Mouse (Mus musculus): Measurements from ENCODE around the gene Ybx2.
"Not testable (repeated sequence)": the region's sequence is repeated elsewhere in the genome, so short reads cannot be mapped to it uniquely, and the experiment has no call there.

The Ybx2 gene

GRCm38 (mm10) chr11:69936714-69937347 lies 1.2 kb downstream of the Ybx2 start:
- DNase-seq, result peak; percentile 93

- DNase-seq, result peak; percentile 97
Observed at GRCm38 (mm10) chr11:69937385-69937784, 1.8 kb downstream of the Ybx2 start.

DNA sequence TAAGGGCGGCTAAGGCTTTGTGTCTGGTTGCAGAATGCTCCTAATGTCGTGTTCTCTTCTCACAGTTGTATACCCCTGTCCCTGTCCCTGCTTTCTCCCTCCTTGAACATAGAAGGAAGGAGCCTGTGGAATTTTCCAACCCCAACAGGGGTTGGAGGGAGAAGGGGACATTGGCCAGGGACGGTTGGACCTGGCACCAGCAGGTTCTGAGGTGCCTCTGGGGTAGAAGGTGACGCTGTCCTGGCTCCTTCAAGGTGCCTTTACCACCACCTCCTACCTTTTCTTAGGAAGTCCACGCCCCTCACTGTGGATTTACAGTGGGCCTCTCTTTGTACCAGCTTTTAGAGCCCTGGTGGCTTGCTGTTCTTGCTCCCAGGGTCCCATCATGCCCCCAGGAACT lies 2.2 kb downstream of the Ybx2 start:
- DNase-seq, result no peak

DNA sequence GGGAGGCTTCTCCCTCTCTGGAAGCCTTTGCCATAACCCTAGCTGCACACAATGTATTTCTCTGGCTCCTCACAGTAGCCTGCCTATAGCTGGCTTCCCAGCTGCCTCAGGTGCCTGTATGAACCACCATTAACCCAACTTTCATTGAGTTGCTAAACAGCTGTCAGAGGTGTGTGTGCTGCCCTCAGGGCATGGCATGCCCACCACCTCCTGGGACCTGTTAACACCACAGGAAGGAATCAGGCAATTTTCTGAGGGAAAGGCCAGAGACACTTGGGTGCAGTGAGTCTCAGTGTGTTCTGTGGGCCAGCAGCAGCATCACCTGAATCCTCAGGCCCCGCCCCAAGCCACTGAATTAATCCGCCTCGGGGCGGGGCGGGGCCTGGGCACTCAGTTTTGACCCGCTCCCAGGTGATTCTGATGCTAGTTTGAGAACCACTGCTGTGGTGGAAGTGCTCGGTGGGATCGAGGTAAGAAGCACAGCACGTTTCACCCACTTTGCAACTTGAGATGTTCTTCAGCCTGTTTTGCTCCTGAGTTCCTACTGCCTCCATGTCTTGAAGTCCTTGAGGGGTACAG lies 2.9 kb downstream of the Ybx2 start:
- peak; percentile 92 for DNase-seq

DNA sequence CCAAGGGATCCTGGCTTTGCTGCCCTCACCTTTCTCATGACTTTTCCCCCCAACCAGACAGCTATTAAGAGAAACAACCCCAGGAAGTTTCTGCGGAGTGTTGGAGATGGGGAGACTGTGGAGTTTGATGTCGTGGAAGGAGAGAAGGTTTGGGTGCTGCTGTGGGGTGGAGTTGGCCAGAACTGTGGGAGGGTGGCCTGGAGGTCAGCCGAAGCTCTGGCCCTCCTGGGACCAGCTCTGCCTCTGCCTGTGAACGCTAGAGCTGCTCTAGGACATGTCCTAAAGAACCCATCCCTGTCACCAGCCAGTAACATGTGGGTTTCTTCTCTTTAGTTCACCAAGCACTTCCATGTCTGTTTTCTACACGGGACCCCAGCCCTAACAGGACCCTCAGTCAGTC lies 3.6 kb downstream of the Ybx2 start:
- peak; percentile 94 for DNase-seq

DNA sequence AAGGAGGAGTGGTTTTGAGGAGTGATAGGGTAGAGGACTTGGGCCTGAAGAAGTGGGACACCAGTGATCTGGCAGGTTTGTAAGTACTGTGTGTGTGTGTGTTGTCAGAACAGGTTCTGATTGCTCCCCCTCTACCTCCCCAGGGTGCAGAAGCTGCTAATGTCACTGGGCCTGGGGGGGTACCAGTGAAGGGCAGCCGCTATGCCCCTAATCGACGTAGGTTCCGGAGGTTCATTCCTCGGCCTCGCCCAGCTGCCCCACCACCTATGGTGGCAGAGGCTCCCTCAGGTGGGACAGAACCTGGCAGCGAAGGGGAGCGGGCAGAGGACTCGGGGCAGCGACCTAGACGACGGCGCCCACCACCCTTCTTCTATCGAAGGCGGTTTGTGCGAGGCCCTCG lies 4.1 kb downstream of the Ybx2 start:
- peak; percentile 91 for DNase-seq

DNA sequence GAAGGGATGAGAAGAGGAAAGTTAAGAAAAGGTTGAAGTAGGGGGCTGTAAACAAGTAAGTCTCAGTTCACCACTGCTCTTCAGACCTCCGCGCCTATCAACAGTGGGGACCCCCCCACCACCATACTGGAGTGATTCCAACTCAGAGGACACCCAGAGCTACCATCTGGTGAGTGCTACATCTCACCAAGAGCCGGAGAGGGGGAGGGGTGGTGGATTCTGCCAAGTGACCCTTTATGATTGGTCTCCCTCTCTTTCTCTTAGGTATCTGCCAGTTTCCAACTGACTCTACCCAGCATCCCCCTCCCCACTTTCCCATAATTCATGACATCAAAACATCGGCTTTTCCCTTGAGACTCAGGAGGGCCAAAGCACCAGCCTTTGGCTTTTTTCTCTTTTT lies 5.4 kb downstream of the Ybx2 start:
- peak; percentile 90 for DNase-seq

DNA sequence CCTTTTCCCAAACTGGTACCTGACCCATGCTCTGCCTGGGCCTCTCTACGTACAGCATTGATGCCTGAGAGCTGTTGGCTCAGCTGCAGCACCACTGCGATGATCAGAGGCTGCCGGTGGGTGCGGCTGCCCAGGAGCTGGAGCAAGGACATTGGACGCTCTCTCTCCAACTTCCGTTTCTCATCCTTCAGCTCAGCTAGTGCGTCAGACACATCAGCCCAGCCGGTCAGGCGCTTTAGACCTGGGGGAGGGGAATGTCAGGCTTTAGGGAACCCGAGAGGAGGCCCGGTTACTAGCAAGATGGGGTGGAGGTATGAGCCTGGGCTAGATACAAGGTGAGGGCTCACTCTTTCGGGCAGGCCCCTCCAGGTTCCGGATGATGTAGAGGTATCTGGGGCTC lies 9.6 kb downstream of the Ybx2 start:
- DNase-seq, result no peak

DNA sequence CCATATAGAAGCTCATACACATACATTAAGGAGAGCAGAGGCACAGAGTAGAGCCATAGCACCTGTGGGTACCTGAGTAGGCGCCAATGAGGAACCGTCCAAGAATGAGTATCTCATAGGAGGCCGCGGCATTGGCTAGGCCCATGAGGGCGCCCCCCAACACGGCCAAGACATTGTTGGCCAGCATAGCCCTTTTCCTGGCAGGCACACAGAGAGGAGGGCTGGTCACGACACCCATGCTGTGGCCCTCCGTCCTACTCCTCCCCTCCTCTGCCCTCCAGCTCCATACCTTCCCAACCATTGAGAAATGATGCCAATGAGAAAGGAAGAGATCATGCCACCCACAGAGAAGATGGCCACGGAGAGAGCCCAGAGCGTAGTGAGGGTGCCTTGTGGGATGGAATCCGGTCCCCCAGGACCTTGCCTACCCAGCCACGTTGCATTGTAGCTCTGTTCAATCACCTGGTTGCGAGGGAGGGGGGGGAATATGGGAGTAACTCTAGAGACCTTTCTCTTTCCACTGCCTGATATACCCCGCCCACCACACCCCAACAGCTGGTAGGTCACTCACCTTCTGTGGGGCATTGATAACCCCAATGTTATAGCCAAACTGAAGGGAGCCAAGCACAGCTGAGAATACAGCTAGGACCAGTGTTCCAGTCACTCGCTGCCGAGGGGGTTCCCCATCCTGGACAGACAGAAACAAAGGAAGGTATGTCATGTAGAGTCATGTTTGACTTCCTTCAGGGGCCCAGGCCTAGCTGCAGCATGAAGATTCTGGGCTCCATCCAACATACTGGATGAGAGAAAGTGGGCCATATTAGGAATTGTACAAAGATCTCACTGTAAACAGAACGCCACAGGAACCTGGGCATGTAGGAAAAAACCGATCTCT lies 10.6 kb downstream of the Ybx2 start:
- DNase-seq, result peak; percentile 93

DNA sequence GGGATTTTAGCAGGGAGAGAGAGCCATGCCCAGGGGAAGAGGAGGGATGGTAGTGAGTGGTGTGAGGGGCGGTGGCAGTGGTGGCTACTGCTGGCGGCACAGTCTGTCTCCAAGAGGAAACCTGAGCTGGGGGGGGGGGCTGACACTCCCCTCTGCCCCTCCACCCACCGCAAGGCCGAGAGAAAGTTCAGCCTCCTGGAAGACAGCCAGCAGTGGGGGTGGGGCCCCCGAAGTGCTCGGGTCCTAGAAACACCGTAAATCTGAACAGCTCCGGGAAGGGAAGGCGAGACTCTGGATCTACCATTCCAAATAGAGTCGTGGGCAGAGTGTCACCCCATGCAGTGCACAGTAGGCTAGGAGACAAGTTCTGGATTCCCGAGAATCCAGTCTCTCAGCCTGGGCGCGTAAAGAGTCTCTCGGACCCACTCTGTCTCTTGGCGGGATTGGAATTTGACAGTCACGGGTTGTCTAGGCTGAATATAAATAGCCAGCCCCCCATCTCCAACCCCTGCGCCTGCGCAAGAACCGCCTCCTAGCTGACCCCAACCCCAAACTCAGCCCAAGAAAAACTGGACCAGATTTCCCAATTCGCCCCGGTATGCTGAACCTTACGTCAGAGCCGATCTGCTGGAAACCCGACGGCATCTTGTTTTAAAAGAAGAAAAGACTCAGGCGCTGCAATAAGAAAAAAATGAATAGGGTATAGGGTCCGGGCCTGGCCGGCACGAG lies 11.9 kb downstream of the Ybx2 start:
- peak; percentile 98 for DNase-seq

GRCm38 (mm10) chr11:69948066-69948762 lies 12.6 kb downstream of the Ybx2 start, which contains the start of gene Slc2a4:
Gene Slc2a4, minus strand, starts transcription at chr11:69948188.
- DNase-seq, result peak; percentile 99

DNA sequence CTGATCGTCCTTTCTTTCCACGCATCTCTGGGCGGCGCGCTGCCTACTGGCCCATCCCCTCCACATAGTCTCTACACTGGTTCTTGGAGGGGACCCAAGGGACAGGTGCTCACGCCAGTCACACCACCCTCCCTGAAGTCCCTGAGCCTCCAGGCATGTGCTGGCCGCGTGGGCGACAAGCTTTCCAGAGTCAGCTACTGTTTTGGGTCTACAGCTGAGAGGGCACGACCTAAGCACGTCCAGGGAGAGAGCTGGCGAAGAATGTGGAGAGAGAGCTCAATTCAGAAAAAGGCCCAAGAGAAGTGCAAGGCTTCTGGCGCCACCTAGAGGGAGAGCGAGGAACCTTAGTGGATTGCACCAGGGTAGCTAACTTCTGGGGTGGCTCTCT lies 13.2 kb downstream of the Ybx2 start:
- DNase-seq, result peak; percentile 99

DNA sequence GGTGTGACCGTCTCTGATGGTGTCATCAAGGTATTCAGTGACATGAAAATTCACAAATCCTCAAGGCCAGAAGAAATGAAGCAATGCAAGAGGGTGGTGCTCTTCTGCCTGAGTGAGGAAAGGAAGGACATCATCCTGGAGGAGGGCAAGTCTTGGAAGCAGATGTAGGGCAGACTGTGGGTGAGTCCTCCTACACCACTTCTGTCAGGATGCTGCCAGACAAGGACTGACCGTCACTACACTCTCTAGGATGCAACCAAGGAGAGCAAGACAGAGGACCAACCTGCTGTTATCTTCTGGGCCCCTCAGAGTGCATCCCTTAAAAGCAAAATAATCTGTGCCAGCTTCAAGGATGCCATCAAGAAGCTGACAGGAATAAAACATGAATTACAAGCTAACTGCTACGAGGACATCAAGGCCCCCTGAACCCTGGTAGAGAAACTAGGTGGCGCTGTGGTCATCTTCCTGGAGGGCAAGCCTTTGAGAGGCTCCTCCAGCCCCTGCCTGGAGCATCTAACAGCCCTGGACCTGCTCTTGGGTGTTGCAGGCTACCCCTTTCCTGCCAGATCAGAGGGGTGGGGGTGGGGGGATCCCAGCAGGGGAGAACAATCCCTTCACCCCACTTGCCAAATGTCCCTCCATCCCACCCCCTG lies 15.3 kb downstream of the Ybx2 start:
- DNase-seq, result peak; percentile 76

GRCm38 (mm10) chr11:69952274-69952673 lies 16.7 kb downstream of the Ybx2 start:
- no peak for DNase-seq

DNA sequence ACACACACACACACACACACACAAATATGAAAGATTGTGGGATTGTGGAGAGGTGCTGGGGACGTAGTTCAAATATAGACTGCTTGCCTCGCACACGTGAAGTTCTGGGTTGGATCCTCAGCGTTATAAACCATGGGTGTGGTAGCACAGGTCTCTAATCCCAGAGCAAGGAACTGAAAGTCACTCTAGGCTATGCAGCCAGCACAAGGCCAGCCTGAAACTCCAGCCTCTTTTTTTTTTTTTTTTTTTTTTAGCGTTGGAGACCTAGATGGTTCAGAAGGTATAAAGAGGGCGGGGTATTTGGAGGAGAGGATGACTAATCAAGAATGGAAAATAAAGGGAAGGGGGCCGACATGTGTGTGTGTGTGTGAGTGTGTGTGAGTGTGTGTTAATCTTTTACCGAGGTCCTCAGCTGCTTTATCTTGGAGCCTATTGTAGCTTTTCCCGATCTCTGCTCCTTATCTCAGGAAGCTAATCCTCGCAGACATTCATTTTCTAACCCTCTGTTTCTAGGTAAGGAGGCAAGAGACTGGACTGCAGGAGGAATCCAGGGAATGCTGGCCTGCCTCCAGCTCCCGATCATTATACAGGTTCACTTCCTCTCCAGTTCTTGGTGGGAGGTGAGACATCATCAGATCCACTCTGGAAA lies 17.8 kb downstream of the Ybx2 start:
- DNase-seq, result no peak

GRCm38 (mm10) chr11:69955618-69956017 lies 20.0 kb downstream of the Ybx2 start:
- not testable (repeated sequence) for DNase-seq

GRCm38 (mm10) chr11:69956218-69956617 lies 20.6 kb downstream of the Ybx2 start:
- no peak for DNase-seq

DNA sequence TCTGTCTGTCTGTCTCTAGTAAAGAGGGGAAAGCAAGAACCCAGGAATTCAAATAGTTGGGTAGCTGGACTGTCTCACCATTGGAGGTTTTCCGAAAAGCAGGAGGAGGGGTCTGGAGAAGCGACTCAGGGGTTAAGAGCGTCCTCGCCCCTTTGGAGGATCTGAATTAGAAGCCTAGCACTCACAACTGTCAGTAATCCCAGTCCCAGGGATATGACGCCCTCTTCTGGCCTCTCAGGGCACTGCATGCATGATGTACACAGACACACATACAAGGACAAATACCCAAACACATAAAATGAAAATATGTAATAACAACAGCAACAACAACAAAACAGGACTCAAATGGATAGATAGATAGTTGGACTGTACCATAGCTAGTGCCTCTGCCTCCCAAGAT lies 25.0 kb downstream of the Ybx2 start:
- no peak for DNase-seq

DNA sequence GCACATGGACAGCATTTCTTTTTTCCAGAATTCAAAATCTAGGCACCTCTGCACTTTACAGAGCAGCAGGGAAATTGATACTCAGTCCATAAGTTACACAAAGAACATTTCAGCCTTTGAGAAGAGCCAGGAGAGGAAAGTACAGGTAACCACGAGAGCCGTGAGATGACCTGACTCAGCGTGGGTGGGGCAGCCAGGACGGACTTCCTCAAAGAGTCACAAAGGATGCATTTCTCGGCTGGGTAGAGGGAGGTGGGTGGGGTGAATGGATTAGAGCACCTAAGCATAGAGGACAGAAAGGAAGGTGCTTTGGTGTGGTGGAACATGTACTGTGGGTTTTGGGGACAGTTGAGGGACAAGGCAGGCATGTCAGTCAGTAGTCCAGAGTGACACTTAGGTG lies 26.2 kb downstream of the Ybx2 start:
- no peak for DNase-seq

DNA sequence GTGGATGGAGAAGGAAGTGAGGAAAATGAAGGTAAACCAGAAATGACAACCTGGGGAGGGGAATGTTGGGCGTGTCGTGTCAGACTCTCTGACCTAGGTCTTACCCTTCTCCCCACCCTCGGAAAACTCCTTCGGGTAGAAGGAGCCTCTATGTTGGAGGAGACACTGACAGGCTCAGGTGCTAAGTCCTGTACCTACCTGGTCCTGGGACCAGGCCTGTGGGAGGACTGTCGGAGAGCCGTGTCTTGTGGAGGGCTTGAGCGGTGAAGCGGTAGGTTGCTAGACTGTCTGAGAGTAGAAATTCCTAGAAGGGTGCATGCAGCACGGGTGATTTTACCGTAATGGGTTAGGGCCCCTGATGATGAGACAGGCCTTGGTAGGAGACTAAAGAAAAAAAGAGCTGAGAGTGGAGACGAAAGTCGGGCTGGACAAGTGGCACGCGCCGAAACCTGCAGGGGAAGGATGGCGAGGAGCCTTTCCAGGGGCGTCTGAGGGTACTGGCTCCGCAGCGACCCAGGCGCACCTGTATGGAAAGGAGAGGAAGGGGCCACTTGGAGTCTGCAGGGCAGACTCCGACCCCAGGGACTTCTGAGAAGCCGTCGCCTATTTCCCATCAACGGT lies 29.2 kb downstream of the Ybx2 start, which contains the start of gene Cldn7:
TSS of gene Cldn7 (plus strand) at position 130 of the 621 bp plus-strand sequence.
- DNase-seq, result peak; percentile 86

Data from heart, adult 11 months (tissue).